Mouse (Mus musculus) bone marrow, adult 2 months (tissue): ENCODE measurements around the gene Gsto1.

Experiments
- CTCF ChIP-seq: fragments of 200-500 bp; IDR thresholded peaks from 2 replicates; pipeline ENCODE4 v1.5.1; 2011; ENCODE audit warnings: low read length, control low read depth; ENCODE audit not compliant: control insufficient read depth, insufficient read depth
- POLR2A ChIP-seq: fragments of 200-500 bp; IDR thresholded peaks from 2 replicates; pipeline ENCODE4 v1.6.1; 2011; ENCODE audit warnings: low read depth, mild to moderate bottlenecking, control low read depth, low read length, borderline replicate concordance; ENCODE audit not compliant: control insufficient read depth

DNA sequence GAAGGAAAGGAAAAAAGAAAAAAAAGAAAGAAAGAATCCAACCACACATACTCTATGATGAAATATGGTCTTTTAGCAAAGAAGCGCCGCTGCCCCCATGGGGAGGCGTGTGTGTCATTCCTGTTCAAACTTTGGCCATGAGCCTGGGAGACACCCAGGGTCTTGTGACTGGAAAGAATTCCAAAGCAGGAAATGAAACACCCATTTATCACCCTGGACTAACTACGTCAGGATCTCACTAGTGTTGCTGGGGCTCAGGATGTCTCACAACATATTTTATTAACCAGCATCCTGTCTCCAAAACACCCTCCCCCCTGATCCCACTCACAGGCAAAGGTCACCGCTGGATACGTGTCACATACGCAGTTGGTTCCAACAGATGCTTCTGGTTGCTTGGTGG lies 31.8 kb downstream of the Gsto1 start:
- TF ChIP-seq POLR2A = no peak
- TF ChIP-seq CTCF = no peak
